Mouse (Mus musculus): ENCODE results near the gene Lyve1. TPM values are rescaled to one million over a fixed set of nuclear protein-coding genes. Genes with fewer than 3 reads are reported as not detected.

Lyve1 gene
- polyA plus RNA-seq, 1 experiment from 2014 or later, result 6.3 TPM

DNA sequence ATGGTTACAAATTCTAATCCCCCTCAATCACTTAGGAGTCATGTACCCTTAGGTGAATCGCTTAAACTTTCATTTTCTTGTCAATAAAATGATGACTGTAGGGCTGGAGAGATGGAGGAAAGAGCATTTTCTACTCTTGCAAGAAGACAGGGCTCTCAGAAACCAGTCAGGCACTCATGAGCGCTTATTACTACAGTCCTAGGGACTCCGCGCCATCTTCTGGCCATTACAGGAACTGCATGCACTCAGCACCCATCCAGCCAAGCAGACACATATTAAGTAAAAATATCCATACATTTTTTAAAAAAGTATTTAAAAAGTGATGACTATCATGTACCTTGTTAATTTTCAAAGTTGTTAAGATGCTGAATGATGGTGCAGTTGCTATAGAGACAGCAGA, 62.0 kb downstream of the Lyve1 start:
- H3K4me2 ChIP-seq (replicated peaks; ENCODE audit: low read depth, low read length), result no peak overlapping the region
- ATAC-seq (ENCODE audit: low FRiP score, low TSS enrichment), result no peak
- no peak overlapping the region for H3K9ac ChIP-seq (replicated peaks; ENCODE audit: low read length)
- no peak overlapping the region for H3K4me3 ChIP-seq (ENCODE audit: low read length)
- no peaks in the 10 kb centered on the region for H3K9me3 ChIP-seq (ENCODE audit: low read length)
- 0 out of 2 replicates have a peak, but pooled peaks cover 3% of the 10 kb centered on the region for H3K36me3 ChIP-seq (ENCODE audit: insufficient read depth, low read length)
- H3K27me3 ChIP-seq (ENCODE audit: insufficient read depth, low read length), result no peaks in the 10 kb centered on the region
- peaks cover 14% of the 10 kb centered on the region for H3K4me1 ChIP-seq (ENCODE audit: insufficient read depth, low read length)
- no peak overlapping the region for H3K27ac ChIP-seq (ENCODE audit: low read length)
- 1% methylated on average over 4 of the region's 4 CpGs for WGBS

Small RNA genes within 50 kb of the gene (microRNA-seq; reads per million reads assigned to microRNA genes)
- gene Gm47282, result not detected

Other genes with a start within 250 kb of the Lyve1 start
- gene Sbf2, start 248.3 kb downstream of the Lyve1 start, polyA plus RNA-seq (2015; fragmentation: Nextera tagmentation; extraction: Ambion mirVana), result 32.1 and 36.7 TPM in 2 replicates
- gene Adm, start 235.6 kb downstream of the Lyve1 start, polyA plus RNA-seq (2015; fragmentation: Nextera tagmentation; extraction: Ambion mirVana), result 10.1 and 11.4 TPM in 2 replicates
- 8.8 and 10.1 TPM in 2 replicates for gene Ampd3, start 95.0 kb downstream of the Lyve1 start, polyA plus RNA-seq (2015; fragmentation: Nextera tagmentation; extraction: Ambion mirVana)
- 30.3 and 32.2 TPM in 2 replicates for gene Rnf141, start 18.8 kb downstream of the Lyve1 start, polyA plus RNA-seq (2015; fragmentation: Nextera tagmentation; extraction: Ambion mirVana)
- 13.3 and 15.9 TPM in 2 replicates for gene Mrvi1, start 119.2 kb upstream of the Lyve1 start, polyA plus RNA-seq (2015; fragmentation: Nextera tagmentation; extraction: Ambion mirVana)
- gene Ctr9, start 165.7 kb upstream of the Lyve1 start, polyA plus RNA-seq (2015; fragmentation: Nextera tagmentation; extraction: Ambion mirVana), result 79.0 and 81.2 TPM in 2 replicates
- gene Eif4g2, start 219.8 kb upstream of the Lyve1 start, polyA plus RNA-seq (2015; fragmentation: Nextera tagmentation; extraction: Ambion mirVana), result 856 and 968 TPM in 2 replicates

Data from kidney, embryonic 16.5 days (tissue).